Mouse (Mus musculus): ENCODE results near the gene Vmn1r210. TPM values are rescaled to one million over a fixed set of nuclear protein-coding genes. Genes with fewer than 3 reads are reported as not detected.
"Not testable (repeated sequence)": the region's sequence is repeated elsewhere in the genome, so short reads cannot be mapped to it uniquely, and the experiment has no call there.

Gene Vmn1r210
- polyA plus RNA-seq, 1 experiment from 2014 or later = not detected

DNA sequence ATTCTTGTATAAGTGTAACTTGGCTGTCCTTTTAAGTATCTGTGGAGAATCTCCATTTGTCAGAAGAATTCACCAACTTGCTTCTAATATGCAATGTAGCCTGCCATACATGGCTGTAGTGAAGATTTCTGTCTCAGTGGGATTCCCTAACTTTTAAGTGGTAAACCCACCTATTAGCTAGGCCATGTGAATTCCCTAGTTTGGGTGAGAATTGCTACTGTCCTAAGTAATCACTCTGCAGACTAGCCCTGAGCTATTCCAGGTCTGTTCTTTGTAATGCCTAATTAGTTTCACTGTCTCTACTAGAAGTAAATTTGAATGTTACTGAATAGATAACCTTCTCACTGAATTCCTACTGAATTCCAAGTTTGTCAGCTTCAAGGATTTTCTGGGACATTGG is 47.0 kb downstream of the Vmn1r210 start:
- not testable (repeated sequence) for H3K36me3 ChIP-seq (ENCODE audit: control insufficient read depth, insufficient read depth, low read length); H3K4me3 ChIP-seq (ENCODE audit: low read length); H3K9ac ChIP-seq (ENCODE audit: low read length); ATAC-seq (ENCODE audit: low read depth); H3K4me1 ChIP-seq (replicated peaks; ENCODE audit: control insufficient read depth, insufficient read depth, low read length); H3K27ac ChIP-seq (ENCODE audit: low read length); H3K27me3 ChIP-seq (ENCODE audit: control insufficient read depth, insufficient read depth, low read depth, low read length); H3K9me3 ChIP-seq (ENCODE audit: control insufficient read depth, low read length); H3K4me2 ChIP-seq (ENCODE audit: low read depth, low read length)

DNA sequence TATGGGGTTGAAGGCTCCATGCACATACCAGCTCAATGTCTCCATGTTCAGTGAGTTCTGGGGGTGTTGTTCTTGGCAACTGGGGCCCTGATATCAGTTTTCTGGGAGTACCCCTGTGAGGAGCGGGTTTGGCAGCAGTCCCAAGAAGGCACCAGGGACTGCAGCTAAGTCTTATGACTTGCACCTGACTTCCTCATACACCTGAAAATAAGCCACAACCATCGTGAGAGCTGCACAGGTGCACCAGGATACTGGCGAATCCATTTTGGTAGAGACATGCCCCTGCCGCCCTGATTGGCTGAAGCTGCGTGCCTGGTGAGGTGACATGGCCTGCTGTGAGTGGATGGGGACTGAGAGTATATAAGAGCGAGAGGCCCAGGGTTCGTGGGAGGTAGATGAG is 53.8 kb downstream of the Vmn1r210 start, which contains the start of gene Vmn1r208:
Gene Vmn1r208, minus strand, starts transcription at position 101 of the 400 bp plus-strand sequence.
- not testable (repeated sequence) for H3K4me3 ChIP-seq (ENCODE audit: low read length); H3K4me2 ChIP-seq (ENCODE audit: low read depth, low read length); H3K4me1 ChIP-seq (replicated peaks; ENCODE audit: control insufficient read depth, insufficient read depth, low read length); H3K36me3 ChIP-seq (ENCODE audit: control insufficient read depth, insufficient read depth, low read length); H3K27ac ChIP-seq (ENCODE audit: low read length); H3K9me3 ChIP-seq (ENCODE audit: control insufficient read depth, low read length); ATAC-seq (ENCODE audit: low read depth); H3K9ac ChIP-seq (ENCODE audit: low read length); H3K27me3 ChIP-seq (ENCODE audit: control insufficient read depth, insufficient read depth, low read depth, low read length)
- WGBS = no CpG with 5 or more reads among the region's 7 CpGs

Other genes starting within 250 kb of the Vmn1r210 start
- gene Vmn1r205, start 238.3 kb downstream of the Vmn1r210 start, polyA plus RNA-seq (2015; fragmentation: Nextera tagmentation; extraction: Ambion mirVana) = not detected in 2 replicates
- not detected in 2 replicates for gene Vmn1r206, start 207.1 kb downstream of the Vmn1r210 start, polyA plus RNA-seq (2015; fragmentation: Nextera tagmentation; extraction: Ambion mirVana)
- not detected in 2 replicates for gene Vmn1r207-ps, start 101.7 kb downstream of the Vmn1r210 start, polyA plus RNA-seq (2015; fragmentation: Nextera tagmentation; extraction: Ambion mirVana)
- gene Vmn1r208, start 53.9 kb downstream of the Vmn1r210 start, polyA plus RNA-seq (2015; fragmentation: Nextera tagmentation; extraction: Ambion mirVana) = not detected in 2 replicates
- gene Vmn1r209, start 21.7 kb downstream of the Vmn1r210 start, polyA plus RNA-seq (2015; fragmentation: Nextera tagmentation; extraction: Ambion mirVana) = not detected in 2 replicates
- not detected in 2 replicates for gene Vmn1r211, start 26.2 kb upstream of the Vmn1r210 start, polyA plus RNA-seq (2015; fragmentation: Nextera tagmentation; extraction: Ambion mirVana)
- not detected in 2 replicates for gene Vmn1r212, start 52.9 kb upstream of the Vmn1r210 start, polyA plus RNA-seq (2015; fragmentation: Nextera tagmentation; extraction: Ambion mirVana)
- not detected in 2 replicates for gene Vmn1r213, start 176.3 kb upstream of the Vmn1r210 start, polyA plus RNA-seq (2015; fragmentation: Nextera tagmentation; extraction: Ambion mirVana)
- gene Vmn1r214, start 199.1 kb upstream of the Vmn1r210 start, polyA plus RNA-seq (2015; fragmentation: Nextera tagmentation; extraction: Ambion mirVana) = not detected in 2 replicates
- not detected in 2 replicates for gene Vmn1r215, start 236.7 kb upstream of the Vmn1r210 start, polyA plus RNA-seq (2015; fragmentation: Nextera tagmentation; extraction: Ambion mirVana)

Data from lung, embryonic 16.5 days (tissue).